Mouse (Mus musculus): ENCODE results near the gene Slc39a9. TPM values are rescaled to one million over a fixed set of nuclear protein-coding genes. Genes with fewer than 3 reads are reported as not detected.

The Slc39a9 gene
- polyA plus RNA-seq, 1 experiment from 2014 or later = 14.0 TPM

GRCm38 (mm10) chr12:80692269-80692972, 48.7 kb downstream of the Slc39a9 start, which contains the start of gene Plekhd1:
Gene Plekhd1 (plus strand): TSS chr12:80692591.
- Histone ChIP-seq H3K4me3 (peak within 1 kb of the TSS; percentile 42), H3K4me1 (replicated peaks) (peaks cover 26% of the 10 kb centered on the region), H3K9ac (peak within 1 kb of the TSS; percentile 14; the same call in 1 of the 2 replicates), H3K27me3 (peaks cover 51% of the 10 kb centered on the region), H3K4me2 (peak within 1 kb of the TSS; percentile 69), H3K27ac (no peak within 1 kb of the TSS), H3K9me3 (replicated peaks) (no peaks in the 10 kb centered on the region), H3K36me3 (no peaks in the 10 kb centered on the region)
- whole genome bisulfite sequencing = 2% methylated on average over 47 of the region's 52 CpGs
- peak; percentile 61; the same call in 1 of the 2 replicates for ATAC-seq (replicated peaks; ENCODE audit: insufficient number of reproducible peaks, insufficient read depth, low FRiP score, low read depth)

- peaks cover 51% of the 10 kb centered on the region for H3K27me3 ChIP-seq
- no peaks in the 10 kb centered on the region for H3K9me3 ChIP-seq (replicated peaks)
- 58% methylated on average over 2 of the region's 2 CpGs for WGBS
- no peak overlapping the region for H3K27ac ChIP-seq
- peak overlapping the region; percentile 69 for H3K4me2 ChIP-seq
- H3K36me3 ChIP-seq = no peaks in the 10 kb centered on the region
- no peak overlapping the region for H3K9ac ChIP-seq
- ATAC-seq (replicated peaks; ENCODE audit: insufficient number of reproducible peaks, insufficient read depth, low FRiP score, low read depth) = no peak
- no peak overlapping the region for H3K4me3 ChIP-seq
- peaks cover 20% of the 10 kb centered on the region for H3K4me1 ChIP-seq (replicated peaks)
These were observed 50.0 kb downstream of the Slc39a9 start for GRCm38 (mm10) chr12:80693700-80694099.

- WGBS = 64% methylated on average over 3 of the region's 3 CpGs
- Histone ChIP-seq H3K36me3 (no peaks in the 10 kb centered on the region), H3K4me2 (no peak overlapping the region), H3K4me1 (replicated peaks) (peaks cover 20% of the 10 kb centered on the region), H3K9ac (no peak overlapping the region), H3K27ac (no peak overlapping the region), H3K4me3 (no peak overlapping the region), H3K27me3 (peaks cover 51% of the 10 kb centered on the region), H3K9me3 (replicated peaks) (no peaks in the 10 kb centered on the region)
- no peak for ATAC-seq (replicated peaks; ENCODE audit: insufficient number of reproducible peaks, insufficient read depth, low FRiP score, low read depth)
These were observed 51.3 kb downstream of the Slc39a9 start for GRCm38 (mm10) chr12:80695004-80695403.

- Histone ChIP-seq H3K27me3 (peaks cover 16% of the 10 kb centered on the region), H3K4me1 (replicated peaks) (peaks cover 7% of the 10 kb centered on the region), H3K9ac (no peak overlapping the region), H3K9me3 (replicated peaks) (no peaks in the 10 kb centered on the region), H3K4me3 (no peak overlapping the region), H3K4me2 (no peak overlapping the region), H3K27ac (no peak overlapping the region), H3K36me3 (no peaks in the 10 kb centered on the region)
- ATAC-seq (replicated peaks; ENCODE audit: insufficient number of reproducible peaks, insufficient read depth, low FRiP score, low read depth) = no peak
- WGBS = 70% methylated on average over 5 of the region's 5 CpGs
These were observed 55.0 kb downstream of the Slc39a9 start for GRCm38 (mm10) chr12:80698526-80699143.

GRCm38 (mm10) chr12:80699144-80699531, 55.5 kb downstream of the Slc39a9 start:
- peaks cover 5% of the 10 kb centered on the region for H3K4me1 ChIP-seq (replicated peaks)
- 66% methylated on average over 2 of the region's 2 CpGs for WGBS
- no peak for ATAC-seq (replicated peaks; ENCODE audit: insufficient number of reproducible peaks, insufficient read depth, low FRiP score, low read depth)

GRCm38 (mm10) chr12:80701332-80701731, 57.6 kb downstream of the Slc39a9 start:
- Histone ChIP-seq H3K27ac (peak overlapping the region; percentile 40; the same call in 1 of the 2 replicates), H3K9ac (no peak overlapping the region), H3K4me2 (no peak overlapping the region), H3K4me1 (replicated peaks) (peaks cover 8% of the 10 kb centered on the region), H3K9me3 (replicated peaks) (no peaks in the 10 kb centered on the region), H3K4me3 (no peak overlapping the region), H3K36me3 (no peaks in the 10 kb centered on the region), H3K27me3 (no peaks in the 10 kb centered on the region)
- ATAC-seq (replicated peaks; ENCODE audit: insufficient number of reproducible peaks, insufficient read depth, low FRiP score, low read depth) = no peak
- 44% methylated on average over 7 of the region's 7 CpGs for WGBS

More at GRCm38 (mm10) chr12:80699144-80699531, 55.5 kb downstream of the Slc39a9 start:
- Histone ChIP-seq H3K9me3 (replicated peaks) (no peaks in the 10 kb centered on the region), H3K9ac (no peak overlapping the region), H3K27me3 (peaks cover 11% of the 10 kb centered on the region), H3K4me3 (no peak overlapping the region), H3K36me3 (no peaks in the 10 kb centered on the region), H3K4me2 (no peak overlapping the region), H3K27ac (no peak overlapping the region)

- Histone ChIP-seq H3K4me2 (no peak overlapping the region), H3K4me1 (replicated peaks) (peaks cover 15% of the 10 kb centered on the region), H3K27me3 (0 out of 2 replicates have a peak, but pooled peaks cover 5% of the 10 kb centered on the region), H3K36me3 (no peaks in the 10 kb centered on the region), H3K4me3 (no peak overlapping the region), H3K27ac (no peak overlapping the region), H3K9me3 (replicated peaks) (no peaks in the 10 kb centered on the region), H3K9ac (no peak overlapping the region)
- 50% methylated on average over 11 of the region's 11 CpGs for WGBS
- ATAC-seq (replicated peaks; ENCODE audit: insufficient number of reproducible peaks, insufficient read depth, low FRiP score, low read depth) = no peak
These were observed 62.7 kb downstream of the Slc39a9 start for GRCm38 (mm10) chr12:80706208-80706914.

GRCm38 (mm10) chr12:80706915-80707604, 63.4 kb downstream of the Slc39a9 start:
- WGBS = 44% methylated on average over 6 of the region's 6 CpGs
- Histone ChIP-seq H3K4me2 (no peak overlapping the region), H3K36me3 (no peaks in the 10 kb centered on the region), H3K4me1 (replicated peaks) (peaks cover 11% of the 10 kb centered on the region), H3K9ac (no peak overlapping the region), H3K27ac (no peak overlapping the region), H3K9me3 (replicated peaks) (no peaks in the 10 kb centered on the region), H3K27me3 (0 out of 2 replicates have a peak, but pooled peaks cover 5% of the 10 kb centered on the region), H3K4me3 (no peak overlapping the region)
- ATAC-seq (replicated peaks; ENCODE audit: insufficient number of reproducible peaks, insufficient read depth, low FRiP score, low read depth) = no peak

GRCm38 (mm10) chr12:80715915-80716314, 72.2 kb downstream of the Slc39a9 start:
- ATAC-seq (replicated peaks; ENCODE audit: insufficient number of reproducible peaks, insufficient read depth, low FRiP score, low read depth) = peak; percentile 45; the same call in 1 of the 2 replicates
- Histone ChIP-seq H3K4me1 (replicated peaks) (peaks cover 14% of the 10 kb centered on the region), H3K27ac (peak overlapping the region; percentile 65), H3K36me3 (no peaks in the 10 kb centered on the region), H3K4me3 (no peak overlapping the region), H3K9me3 (replicated peaks) (no peaks in the 10 kb centered on the region), H3K27me3 (no peaks in the 10 kb centered on the region), H3K4me2 (0 out of 2 replicates have a peak overlapping the region, but pooled peaks have one; percentile 1), H3K9ac (no peak overlapping the region)
- 32% methylated on average over 6 of the region's 6 CpGs for WGBS

GRCm38 (mm10) chr12:80719141-80719540, 75.5 kb downstream of the Slc39a9 start:
- no peaks in the 10 kb centered on the region for H3K36me3 ChIP-seq
- H3K9me3 ChIP-seq (replicated peaks) = no peaks in the 10 kb centered on the region
- WGBS = 50% methylated on average over 2 of the region's 2 CpGs
- no peak overlapping the region for H3K27ac ChIP-seq
- ATAC-seq (replicated peaks; ENCODE audit: insufficient number of reproducible peaks, insufficient read depth, low FRiP score, low read depth) = no peak
- no peak overlapping the region for H3K4me2 ChIP-seq
- H3K9ac ChIP-seq = no peak overlapping the region
- H3K4me1 ChIP-seq (replicated peaks) = peaks cover 14% of the 10 kb centered on the region
- H3K27me3 ChIP-seq = no peaks in the 10 kb centered on the region
- no peak overlapping the region for H3K4me3 ChIP-seq

- no peak overlapping the region for H3K4me2 ChIP-seq
- H3K27ac ChIP-seq = no peak overlapping the region
- H3K9ac ChIP-seq = no peak overlapping the region
- H3K27me3 ChIP-seq = no peaks in the 10 kb centered on the region; the same call in 1 of the 2 replicates
- no peak overlapping the region for H3K4me3 ChIP-seq
- H3K4me1 ChIP-seq (replicated peaks) = peaks cover 9% of the 10 kb centered on the region
- no peaks in the 10 kb centered on the region for H3K36me3 ChIP-seq
- WGBS = 84% methylated on average over 12 of the region's 12 CpGs
- ATAC-seq (replicated peaks; ENCODE audit: insufficient number of reproducible peaks, insufficient read depth, low FRiP score, low read depth) = no peak
- H3K9me3 ChIP-seq (replicated peaks) = no peaks in the 10 kb centered on the region
These were observed 76.8 kb downstream of the Slc39a9 start for GRCm38 (mm10) chr12:80720507-80720906.

Data from heart, embryonic 15.5 days (tissue).